Mouse (Mus musculus) thymus, adult 2 months (tissue): ENCODE results near the gene Ing1.

Experiments
- CTCF ChIP-seq: fragments of 200-500 bp; IDR thresholded peaks from 2 replicates; pipeline ENCODE4 v1.5.1; 2012; ENCODE audit warnings: mild to moderate bottlenecking, control low read depth, low read length, moderate library complexity, borderline replicate concordance; ENCODE audit not compliant: control insufficient read depth, poor library complexity, insufficient read depth; ENCODE audit errors: extremely low read depth
- POLR2A ChIP-seq: fragments of 200-500 bp; IDR thresholded peaks from 2 replicates; pipeline ENCODE4 v1.6.1; 2012; ENCODE audit warnings: mild to moderate bottlenecking, low read length, control low read depth, moderate library complexity; ENCODE audit not compliant: control insufficient read depth, poor library complexity, insufficient read depth; ENCODE audit errors: extremely low read depth

DNA sequence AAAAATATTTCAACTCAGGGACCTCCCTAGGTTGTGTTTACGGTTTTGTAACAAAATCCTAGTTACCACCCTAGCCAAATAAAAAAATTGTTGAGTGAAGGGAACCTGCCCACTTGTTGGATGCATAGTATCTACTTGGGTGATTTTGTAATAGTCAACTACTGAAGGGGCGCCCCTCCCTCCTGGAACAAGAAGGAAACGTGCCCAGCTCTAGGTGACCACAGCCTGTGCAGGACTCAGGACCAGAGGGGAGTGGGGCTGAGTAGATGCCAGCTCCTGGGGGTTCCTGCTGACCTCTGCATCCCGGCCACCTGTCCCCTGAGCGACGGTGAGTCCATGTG lies 37.3 kb upstream of the Ing1 start:
- TF ChIP-seq CTCF: no peak
- no peak for TF ChIP-seq POLR2A
